Mouse (Mus musculus) E14TG2a.4 (cell line): ENCODE data around the gene Cdhr2.

Experiments
- H3K27me3 ChIP-seq: 2 replicates; pipeline ENCODE4 v1.6.1; 2014; ENCODE audit warnings: low read length, control low read depth; ENCODE audit not compliant: insufficient read depth
- H3K36me3 ChIP-seq: 2 replicates; pipeline ENCODE4 v1.6.1; 2014; ENCODE audit warnings: low read length, control low read depth; ENCODE audit not compliant: insufficient read depth
- H3K4me1 ChIP-seq: replicated peaks from 2 replicates; pipeline ENCODE4 v1.6.1; 2014; ENCODE audit warnings: low read depth, low read length, control low read depth
- H3K4me3 ChIP-seq: replicated peaks from 2 replicates; pipeline ENCODE4 v1.5.1; 2014; ENCODE audit warnings: mild to moderate bottlenecking, low read length
- H3K9me3 ChIP-seq: 2 replicates; pipeline ENCODE4 v1.6.1; 2014; ENCODE audit warnings: low read length, control low read depth
- CTCF ChIP-seq: conservative IDR thresholded peaks from 2 replicates; pipeline ENCODE4 v1.5.1; 2014; ENCODE audit warnings: low read length
- NANOG ChIP-seq: IDR thresholded peaks from 2 replicates; pipeline ENCODE4 v1.6.1; 2014; ENCODE audit warnings: borderline replicate concordance, low read length, mixed read lengths
- POU5F1 ChIP-seq: IDR thresholded peaks from 2 replicates; pipeline ENCODE4 v1.6.1; 2014; ENCODE audit warnings: low read length, borderline replicate concordance

Gene Cdhr2

GRCm38 (mm10) chr13:54737488-54738212 lies 36.4 kb downstream of the Cdhr2 start:
- Histone ChIP-seq H3K9me3 (no peaks in the 10 kb centered on the region), H3K36me3 (no peaks in the 10 kb centered on the region), H3K4me3 (peak overlapping the region; percentile 79), H3K27me3 (peaks cover 80% of the 10 kb centered on the region), H3K4me1 (peaks cover 15% of the 10 kb centered on the region)
- TF ChIP-seq NANOG (no peak), POU5F1 (no peak), CTCF (no peak)

GRCm38 (mm10) chr13:54738213-54738601 lies 36.9 kb downstream of the Cdhr2 start:
- TF ChIP-seq NANOG (no peak), CTCF (no peak), POU5F1 (no peak)
- Histone ChIP-seq H3K4me1 (peaks cover 15% of the 10 kb centered on the region), H3K36me3 (no peaks in the 10 kb centered on the region), H3K9me3 (no peaks in the 10 kb centered on the region), H3K27me3 (peaks cover 81% of the 10 kb centered on the region), H3K4me3 (peak overlapping the region; percentile 79)

GRCm38 (mm10) chr13:54746110-54746509 lies 44.8 kb downstream of the Cdhr2 start:
- TF ChIP-seq POU5F1, result no peak
- TF ChIP-seq NANOG, result no peak
- no peak for TF ChIP-seq CTCF
- Histone ChIP-seq H3K36me3 (no peaks in the 10 kb centered on the region), H3K27me3 (peaks cover 70% of the 10 kb centered on the region), H3K4me3 (no peak overlapping the region), H3K9me3 (no peaks in the 10 kb centered on the region), H3K4me1 (peaks cover 8% of the 10 kb centered on the region)

DNA sequence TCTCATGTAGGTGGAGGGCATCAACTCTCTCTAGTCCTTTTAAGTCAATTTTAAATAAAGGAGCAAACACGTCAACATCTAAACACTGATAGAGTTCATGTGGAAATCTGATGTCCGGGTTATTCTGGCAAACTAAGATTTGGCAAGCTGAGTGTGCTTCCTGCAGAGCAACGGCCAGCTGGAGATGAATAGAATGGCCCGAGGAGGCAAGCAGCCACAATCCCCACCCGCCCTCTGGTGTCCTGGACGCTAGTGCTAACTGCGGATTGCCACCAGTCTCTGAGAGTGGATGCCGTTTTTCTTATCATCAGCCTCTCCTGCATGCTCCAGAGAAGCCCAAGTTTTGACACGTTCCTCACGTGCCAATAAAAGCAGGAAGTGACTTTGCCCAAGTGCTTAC lies 45.6 kb downstream of the Cdhr2 start:
- H3K4me1 ChIP-seq, result peaks cover 8% of the 10 kb centered on the region
- H3K27me3 ChIP-seq, result peaks cover 70% of the 10 kb centered on the region
- H3K4me3 ChIP-seq, result no peak overlapping the region
- TF ChIP-seq CTCF (no peak), POU5F1 (no peak), NANOG (no peak)
- no peaks in the 10 kb centered on the region for H3K36me3 ChIP-seq
- no peaks in the 10 kb centered on the region for H3K9me3 ChIP-seq

DNA sequence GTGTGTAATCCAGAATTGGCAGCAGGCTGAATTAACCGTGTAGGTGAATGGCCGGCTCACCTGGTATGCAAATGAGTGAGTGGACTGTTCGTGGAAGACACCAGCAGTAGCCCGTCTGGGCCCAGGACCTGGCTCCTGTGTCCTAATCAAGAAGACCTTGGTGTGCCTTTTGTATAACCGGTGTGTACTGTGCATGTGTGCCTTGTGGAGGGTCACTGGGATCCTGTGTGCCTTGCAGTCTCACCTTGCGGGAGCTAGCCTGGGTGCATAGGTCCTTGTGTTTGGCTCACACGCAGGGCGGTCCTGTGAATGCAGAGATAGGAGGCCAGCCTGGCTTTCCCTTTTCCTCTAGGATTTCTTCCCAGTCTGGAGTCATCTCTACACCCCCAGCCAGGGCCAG lies 46.9 kb downstream of the Cdhr2 start:
- H3K9me3 ChIP-seq, result no peaks in the 10 kb centered on the region
- H3K4me3 ChIP-seq, result no peak overlapping the region
- H3K4me1 ChIP-seq, result peaks cover 8% of the 10 kb centered on the region
- H3K27me3 ChIP-seq, result peaks cover 76% of the 10 kb centered on the region
- no peaks in the 10 kb centered on the region for H3K36me3 ChIP-seq
- TF ChIP-seq CTCF (no peak), POU5F1 (no peak), NANOG (no peak)

DNA sequence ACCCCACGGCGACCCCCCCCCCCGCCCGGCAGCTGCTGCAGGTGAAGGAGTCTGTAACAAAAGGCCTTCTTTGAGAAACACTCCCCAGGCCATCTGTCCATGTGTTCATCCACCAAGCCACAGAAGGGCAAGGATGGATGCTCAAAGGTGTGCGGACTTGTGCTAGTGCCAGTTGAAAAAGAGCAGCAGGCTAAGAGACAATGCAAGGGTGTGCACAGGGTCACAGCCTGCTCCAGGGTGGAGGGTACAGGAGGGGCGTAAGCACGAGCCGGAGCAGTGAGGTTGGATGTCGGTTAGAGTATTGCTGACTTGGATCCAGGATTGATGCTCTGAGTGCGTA lies 47.4 kb downstream of the Cdhr2 start:
- Histone ChIP-seq H3K27me3 (peaks cover 81% of the 10 kb centered on the region), H3K4me3 (peak overlapping the region; percentile 87; the same call in 1 of the 2 replicates), H3K36me3 (no peaks in the 10 kb centered on the region), H3K9me3 (no peaks in the 10 kb centered on the region), H3K4me1 (peaks cover 8% of the 10 kb centered on the region)
- TF ChIP-seq CTCF, result no peak
- TF ChIP-seq NANOG, result no peak
- TF ChIP-seq POU5F1, result no peak

- peaks cover 84% of the 10 kb centered on the region for H3K27me3 ChIP-seq
- TF ChIP-seq POU5F1 (no peak), NANOG (no peak), CTCF (no peak)
- peak overlapping the region; percentile 87 for H3K4me3 ChIP-seq
- H3K9me3 ChIP-seq, result no peaks in the 10 kb centered on the region
- no peaks in the 10 kb centered on the region for H3K36me3 ChIP-seq
- H3K4me1 ChIP-seq, result peaks cover 12% of the 10 kb centered on the region
Measured at GRCm38 (mm10) chr13:54749061-54749863, 48.0 kb downstream of the Cdhr2 start.

- no peak for TF ChIP-seq POU5F1
- no peak for TF ChIP-seq NANOG
- TF ChIP-seq CTCF, result no peak
Measured at GRCm38 (mm10) chr13:54749864-54750411, 48.7 kb downstream of the Cdhr2 start, which contains the start of gene Gprin1. Gene Gprin1, minus strand, starts transcription at chr13:54749874.

More at GRCm38 (mm10) chr13:54749864-54750411, 48.7 kb downstream of the Cdhr2 start, which contains the start of gene Gprin1:
- Histone ChIP-seq H3K27me3 (peaks cover 85% of the 10 kb centered on the region), H3K4me3 (peak within 1 kb of the TSS; percentile 87), H3K9me3 (no peaks in the 10 kb centered on the region), H3K4me1 (peaks cover 13% of the 10 kb centered on the region), H3K36me3 (no peaks in the 10 kb centered on the region)
